Mouse (Mus musculus): Measurements from ENCODE around the gene Cd3eap. TPM values are rescaled to one million over a fixed set of nuclear protein-coding genes. Genes with fewer than 3 reads are reported as not detected.
A peak's percentile ranks its signal among the peaks of the same experiment; 100 is the strongest.

Cd3eap gene
- total and polyA plus RNA-seq, 3 experiments = 14.4 to 36.9 (median 22.6) TPM

DNA sequence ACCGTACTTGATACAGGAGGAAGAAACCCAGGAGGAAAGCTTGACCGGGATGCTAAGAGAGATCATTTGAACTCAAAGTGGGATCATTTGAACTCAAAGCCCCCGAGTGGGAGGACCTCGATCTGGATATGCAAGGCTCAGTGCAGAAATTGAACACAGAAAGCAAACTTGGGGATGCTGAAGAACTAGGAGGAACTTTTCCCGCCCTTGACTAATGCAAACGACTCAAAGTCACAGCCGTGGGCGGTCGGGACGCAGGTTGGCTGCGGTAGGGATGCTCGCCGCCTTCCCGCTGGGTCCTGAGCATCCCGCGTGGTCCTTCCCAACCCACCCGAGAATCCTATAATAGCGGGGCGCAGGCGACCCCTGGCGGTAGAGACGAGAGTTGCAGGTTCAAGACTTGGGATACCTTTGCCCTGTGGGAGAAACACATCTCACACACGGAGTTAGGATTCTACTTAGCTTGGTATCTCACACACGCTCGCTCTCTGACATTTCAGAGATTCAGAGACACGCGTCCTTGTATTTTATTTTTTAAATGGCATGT, 16.7 kb downstream of the Cd3eap start (continued):
- TF ChIP-seq RCOR1 (conservative IDR thresholded peaks at IDR 0.05; ENCODE audit: low read depth, low read length) = 0 out of 2 replicates have a peak, but pooled peaks have one; percentile 27
- no peak for TF ChIP-seq CHD2 (IDR thresholded peaks at IDR 0.05; ENCODE audit: low read length)
- TF ChIP-seq ELF1 (IDR thresholded peaks at IDR 0.05; ENCODE audit: low read depth, low read length) = 0 out of 2 replicates have a peak, but pooled peaks have one; percentile 37

DNA sequence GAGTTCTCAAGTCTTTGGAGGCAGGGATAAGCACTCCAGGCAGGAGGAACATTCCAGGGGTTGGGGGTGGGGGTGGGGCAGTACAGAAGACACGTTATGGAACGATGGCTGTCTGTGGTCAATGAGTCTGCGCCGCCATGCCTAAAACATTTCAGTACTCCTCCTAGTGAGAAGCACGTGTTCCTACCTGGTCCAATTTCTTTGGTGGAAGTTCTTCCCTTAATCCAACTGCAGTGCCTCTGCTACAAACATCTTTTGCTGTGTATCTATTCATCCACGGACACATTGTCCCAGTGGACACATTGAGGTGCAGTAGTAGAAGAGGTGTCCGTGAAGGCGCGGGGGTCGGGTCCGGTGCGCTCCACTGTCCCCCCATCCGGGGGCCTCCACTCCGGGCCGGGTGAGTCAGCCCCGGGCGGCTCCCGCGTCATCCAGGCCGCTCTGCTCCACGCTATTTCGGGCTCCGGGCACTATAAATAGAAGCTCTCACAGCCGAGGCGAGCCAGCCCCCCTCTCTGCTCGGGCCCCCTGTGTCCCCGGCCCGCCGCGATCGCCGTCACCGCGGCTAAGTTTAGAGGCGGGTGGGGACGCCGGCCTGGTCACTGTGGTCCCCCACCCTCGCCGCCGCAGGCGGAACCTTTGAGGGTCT, 17.4 kb downstream of the Cd3eap start:
- dilution Hi-C loops (cut with MboI; ENCODE audit: extremely low pct_ligation_motif_present, extremely low pct_unique_long_range_greater_than_20kb, low sequenced_read_pairs) = no loop called here
- H3K9me3 ChIP-seq (replicated peaks; ENCODE audit: low read length) = no peaks in the 10 kb centered on the region
- H3K4me3 ChIP-seq (replicated peaks in 1 of 3; ENCODE audit: low read depth in 2 of 3, low read length in 2 of 3, poor library complexity in 1 of 3) = peak overlapping the region in 2 of 3 experiments; percentile 25 to 34
- in situ Hi-C loops (cut with MboI; ENCODE audit: low pct_ligation_motif_present, low pct_unique_long_range_greater_than_20kb, low sequenced_read_pairs) = loop anchor here (5.0 kb wide), 1 partner anchor 35 kb away; no protein-coding TSS in a partner anchor
- peak overlapping the region; percentile 49 for H3K4me2 ChIP-seq (ENCODE audit: insufficient read depth, low read depth, poor library complexity, severe bottlenecking)
- H3K27me3 ChIP-seq (replicated peaks) = peaks cover 22% of the 10 kb centered on the region
- H3K79me2 ChIP-seq (replicated peaks; ENCODE audit: control insufficient read depth, extremely low read depth, insufficient read depth, poor library complexity, severe bottlenecking) = no peaks in the 10 kb centered on the region
- DNase-seq (ENCODE audit: extremely low read depth) = no peak
- H3K9ac ChIP-seq (ENCODE audit: insufficient read depth, low read depth) = peak overlapping the region; percentile 7; the same call in 1 of the 2 replicates
- TF ChIP-seq BHLHE40 (IDR thresholded peaks at IDR 0.05; ENCODE audit: low read depth, low read length) (no peak), MYC (IDR thresholded peaks at IDR 0.05; ENCODE audit: low read depth, low read length) (0 out of 2 replicates have a peak, but pooled peaks have one; percentile 17), MAX (IDR thresholded peaks at IDR 0.05; ENCODE audit: low read length) (peak; percentile 76), ZKSCAN1 (IDR thresholded peaks at IDR 0.05; ENCODE audit: borderline replicate concordance, low read depth, low read length) (no peak)
- H3K4me1 ChIP-seq (ENCODE audit: control insufficient read depth in 1 of 2, insufficient read depth in 2 of 2) = peaks cover 4 to 37% of the 10 kb centered on the region in 2 experiments; a peak in 3 of 4 replicates
- no peak overlapping the region for H3K27ac ChIP-seq (ENCODE audit: insufficient read depth, low read depth)
- H3K36me3 ChIP-seq (replicated peaks in 1 of 2; ENCODE audit: control insufficient read depth in 1 of 2, insufficient read depth in 1 of 2, low read length in 1 of 2) = peaks cover 0 to 2% of the 10 kb centered on the region in 2 experiments

DNA sequence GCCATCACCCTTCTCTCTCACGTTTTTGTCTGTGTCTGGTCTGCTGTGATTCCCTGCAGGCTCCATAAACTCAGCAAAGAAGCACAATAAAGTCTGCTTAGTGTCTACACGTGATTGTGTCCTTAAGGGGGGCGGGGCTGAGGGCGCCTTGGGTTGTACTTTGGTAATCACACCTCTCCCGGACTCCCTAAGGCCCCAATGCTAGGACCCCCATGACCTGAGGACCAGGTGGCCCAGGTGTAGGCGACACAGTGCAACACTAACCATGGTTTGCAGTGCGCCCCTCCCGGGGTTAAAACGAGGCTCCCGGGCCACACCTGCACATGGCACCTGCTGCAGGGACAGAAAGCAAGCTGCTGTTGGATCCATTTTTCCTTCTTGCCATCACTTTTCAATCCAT, 18.0 kb downstream of the Cd3eap start:
- Histone ChIP-seq H3K4me1 (ENCODE audit: control insufficient read depth in 1 of 2, insufficient read depth in 2 of 2) (peaks cover 4 to 37% of the 10 kb centered on the region in 2 experiments; a peak in 3 of 4 replicates), H3K27me3 (replicated peaks) (peaks cover 22% of the 10 kb centered on the region), H3K27ac (ENCODE audit: insufficient read depth, low read depth) (no peak overlapping the region), H3K4me2 (ENCODE audit: insufficient read depth, low read depth, poor library complexity, severe bottlenecking) (no peak overlapping the region), H3K9me3 (replicated peaks; ENCODE audit: low read length) (no peaks in the 10 kb centered on the region), H3K4me3 (replicated peaks in 1 of 3; ENCODE audit: low read depth in 2 of 3, low read length in 2 of 3, poor library complexity in 1 of 3) (no peak overlapping the region), H3K9ac (ENCODE audit: insufficient read depth, low read depth) (no peak overlapping the region), H3K36me3 (replicated peaks in 1 of 2; ENCODE audit: control insufficient read depth in 1 of 2, insufficient read depth in 1 of 2, low read length in 1 of 2) (peaks cover 0 to 3% of the 10 kb centered on the region in 2 experiments), H3K79me2 (replicated peaks; ENCODE audit: control insufficient read depth, extremely low read depth, insufficient read depth, poor library complexity, severe bottlenecking) (no peaks in the 10 kb centered on the region)
- TF ChIP-seq CHD2 (IDR thresholded peaks at IDR 0.05; ENCODE audit: low read length) = no peak
- no peak for TF ChIP-seq TBP (conservative IDR thresholded peaks at IDR 0.05; ENCODE audit: low read depth, low read length)
- no peak for TF ChIP-seq ZMIZ1 (IDR thresholded peaks at IDR 0.05; ENCODE audit: low read depth, low read length)
- no peak for TF ChIP-seq JUND (conservative IDR thresholded peaks at IDR 0.05; ENCODE audit: low read depth, low read length)
- no peak for TF ChIP-seq MYC (IDR thresholded peaks at IDR 0.05; ENCODE audit: low read depth, low read length)
- TF ChIP-seq CHD1 (IDR thresholded peaks at IDR 0.05; ENCODE audit: low read depth, low read length) = no peak
- TF ChIP-seq IRF4 (IDR thresholded peaks at IDR 0.05; ENCODE audit: low read depth, low read length) = no peak
- no peak for TF ChIP-seq TCF12 (IDR thresholded peaks at IDR 0.05; ENCODE audit: low read depth, low read length)
- TF ChIP-seq EP300 (IDR thresholded peaks at IDR 0.05; ENCODE audit: low read length) = no peak
- TF ChIP-seq MAX (IDR thresholded peaks at IDR 0.05; ENCODE audit: low read length) = no peak
- no peak for TF ChIP-seq USF2 (conservative IDR thresholded peaks at IDR 0.05; ENCODE audit: low read depth, low read length)
- no peak for TF ChIP-seq JUN (IDR thresholded peaks at IDR 0.05; ENCODE audit: insufficient read depth, low read depth, low read length)
- no peak for TF ChIP-seq SIN3A (IDR thresholded peaks at IDR 0.05; ENCODE audit: low read length)
- no peak for TF ChIP-seq RCOR1 (conservative IDR thresholded peaks at IDR 0.05; ENCODE audit: low read depth, low read length)
- TF ChIP-seq KAT2A (IDR thresholded peaks at IDR 0.05; ENCODE audit: insufficient replicate concordance, low read length) = no peak
- no peak for TF ChIP-seq E2F4 (IDR thresholded peaks at IDR 0.05; ENCODE audit: insufficient replicate concordance, low read depth, low read length)
- TF ChIP-seq MAFK (IDR thresholded peaks at IDR 0.05; ENCODE audit: insufficient replicate concordance, low read length) = no peak
- no peak for DNase-seq (ENCODE audit: extremely low read depth)
- in situ Hi-C loops (cut with MboI; ENCODE audit: low pct_ligation_motif_present, low pct_unique_long_range_greater_than_20kb, low sequenced_read_pairs) (loop anchor here (5.0 kb wide), 1 partner anchor 34 kb away; no protein-coding TSS in a partner anchor), dilution Hi-C loops (cut with MboI; ENCODE audit: extremely low pct_ligation_motif_present, extremely low pct_unique_long_range_greater_than_20kb, low sequenced_read_pairs) (no loop called here)
